Mouse (Mus musculus) thymus, adult 2 months (tissue): ENCODE measurements around the gene B9d2. TPM values are rescaled to one million over a fixed set of nuclear protein-coding genes. Genes with fewer than 3 reads are reported as not detected.

Experiments used
- DNase-seq: peaks from one replicate; pipeline ENCODE4 v3.0.0; 2021
- H3K27ac ChIP-seq: fragments of 200-500 bp; 2 replicates; pipeline ENCODE4 v1.5.1; 2012; ENCODE audit warnings: low read length, control low read depth; ENCODE audit not compliant: control insufficient read depth, insufficient read depth
- H3K27me3 ChIP-seq: fragments of 200-500 bp; 2 replicates; pipeline ENCODE4 v1.6.1; 2012; ENCODE audit warnings: mild to moderate bottlenecking, low read length, moderate library complexity, mixed read lengths; ENCODE audit not compliant: control insufficient read depth, insufficient read depth
- H3K36me3 ChIP-seq: fragments of 200-500 bp; 2 replicates; pipeline ENCODE4 v1.6.1; 2012; ENCODE audit warnings: mild to moderate bottlenecking, low read length, moderate library complexity; ENCODE audit not compliant: control insufficient read depth, insufficient read depth
- H3K4me1 ChIP-seq: fragments of 200-500 bp; replicated peaks from 2 replicates; pipeline ENCODE4 v1.6.1; 2012; ENCODE audit warnings: low read length; ENCODE audit not compliant: control insufficient read depth, insufficient read depth
- H3K4me3 ChIP-seq: fragments of 200-500 bp; 2 replicates; pipeline ENCODE4 v1.5.1; 2012; ENCODE audit warnings: mild to moderate bottlenecking, low read length, control low read depth, moderate library complexity; ENCODE audit not compliant: control insufficient read depth, insufficient read depth
- CTCF ChIP-seq: fragments of 200-500 bp; IDR thresholded peaks from 2 replicates; pipeline ENCODE4 v1.5.1; 2012; ENCODE audit warnings: mild to moderate bottlenecking, control low read depth, low read length, moderate library complexity, borderline replicate concordance; ENCODE audit not compliant: control insufficient read depth, poor library complexity, insufficient read depth; ENCODE audit errors: extremely low read depth
- POLR2A ChIP-seq: fragments of 200-500 bp; IDR thresholded peaks from 2 replicates; pipeline ENCODE4 v1.6.1; 2012; ENCODE audit warnings: mild to moderate bottlenecking, low read length, control low read depth, moderate library complexity; ENCODE audit not compliant: control insufficient read depth, poor library complexity, insufficient read depth; ENCODE audit errors: extremely low read depth
- WGBS: fragments of 180-500 bp; shearing (Covaris S2); methylation state at CpG from one replicate; pipeline ENCODE4 v1.1.7; 2018; 5-methylcytosine and 5-hydroxymethylcytosine counted together
- polyA plus RNA-seq: library from polyadenylated mRNA; depleted of rRNA; stranded (reverse); fragments of >200 nt; gene quantifications from 2 replicates; pipeline ENCODE4 v1.2.3, GENCODE M21; 2012

The B9d2 gene
- polyA plus RNA-seq, 1 experiment: 164 TPM

- TF ChIP-seq POLR2A (no peak), CTCF (no peak)
- DNase-seq: peak; percentile 64
- H3K27me3 ChIP-seq: no peaks in the 10 kb centered on the region
- peaks cover 56% of the 10 kb centered on the region for H3K4me1 ChIP-seq
- H3K4me3 ChIP-seq: peak overlapping the region; percentile 23
- 4% methylated on average over 15 of the region's 15 CpGs for WGBS
- peak overlapping the region; percentile 97 for H3K27ac ChIP-seq
- H3K36me3 ChIP-seq: no peaks in the 10 kb centered on the region
These were observed 1.0 kb downstream of the B9d2 start for GRCm38 (mm10) chr7:25681341-25682231.

- no peak overlapping the region for H3K4me3 ChIP-seq
- DNase-seq: peak; percentile 69
- 8% methylated on average over 7 of the region's 7 CpGs for WGBS
- TF ChIP-seq CTCF (no peak), POLR2A (no peak)
- H3K27ac ChIP-seq: peak overlapping the region; percentile 93
- no peaks in the 10 kb centered on the region for H3K36me3 ChIP-seq
- H3K27me3 ChIP-seq: no peaks in the 10 kb centered on the region
- H3K4me1 ChIP-seq: peaks cover 56% of the 10 kb centered on the region
These were observed 3.0 kb downstream of the B9d2 start for GRCm38 (mm10) chr7:25683474-25684180.

- no peak for TF ChIP-seq CTCF
These were observed 4.1 kb downstream of the B9d2 start for GRCm38 (mm10) chr7:25684659-25685058.

GRCm38 (mm10) chr7:25685926-25686470 lies 5.4 kb downstream of the B9d2 start:
- TF ChIP-seq POLR2A (no peak), CTCF (no peak)
- no peak for DNase-seq
- Histone ChIP-seq H3K36me3 (no peaks in the 10 kb centered on the region), H3K4me3 (peak overlapping the region; percentile 82), H3K27me3 (no peaks in the 10 kb centered on the region), H3K4me1 (peaks cover 66% of the 10 kb centered on the region), H3K27ac (peak overlapping the region; percentile 49)
- 82% methylated on average over 21 of the region's 21 CpGs for WGBS

More at GRCm38 (mm10) chr7:25684659-25685058, 4.1 kb downstream of the B9d2 start:
- H3K36me3 ChIP-seq: no peaks in the 10 kb centered on the region
- no peak for DNase-seq
- no peak overlapping the region for H3K4me3 ChIP-seq
- WGBS: 96% methylated on average over 6 of the region's 6 CpGs
- peaks cover 63% of the 10 kb centered on the region for H3K4me1 ChIP-seq
- no peaks in the 10 kb centered on the region for H3K27me3 ChIP-seq
- peak overlapping the region; percentile 4; the same call in 1 of the 2 replicates for H3K27ac ChIP-seq

DNA sequence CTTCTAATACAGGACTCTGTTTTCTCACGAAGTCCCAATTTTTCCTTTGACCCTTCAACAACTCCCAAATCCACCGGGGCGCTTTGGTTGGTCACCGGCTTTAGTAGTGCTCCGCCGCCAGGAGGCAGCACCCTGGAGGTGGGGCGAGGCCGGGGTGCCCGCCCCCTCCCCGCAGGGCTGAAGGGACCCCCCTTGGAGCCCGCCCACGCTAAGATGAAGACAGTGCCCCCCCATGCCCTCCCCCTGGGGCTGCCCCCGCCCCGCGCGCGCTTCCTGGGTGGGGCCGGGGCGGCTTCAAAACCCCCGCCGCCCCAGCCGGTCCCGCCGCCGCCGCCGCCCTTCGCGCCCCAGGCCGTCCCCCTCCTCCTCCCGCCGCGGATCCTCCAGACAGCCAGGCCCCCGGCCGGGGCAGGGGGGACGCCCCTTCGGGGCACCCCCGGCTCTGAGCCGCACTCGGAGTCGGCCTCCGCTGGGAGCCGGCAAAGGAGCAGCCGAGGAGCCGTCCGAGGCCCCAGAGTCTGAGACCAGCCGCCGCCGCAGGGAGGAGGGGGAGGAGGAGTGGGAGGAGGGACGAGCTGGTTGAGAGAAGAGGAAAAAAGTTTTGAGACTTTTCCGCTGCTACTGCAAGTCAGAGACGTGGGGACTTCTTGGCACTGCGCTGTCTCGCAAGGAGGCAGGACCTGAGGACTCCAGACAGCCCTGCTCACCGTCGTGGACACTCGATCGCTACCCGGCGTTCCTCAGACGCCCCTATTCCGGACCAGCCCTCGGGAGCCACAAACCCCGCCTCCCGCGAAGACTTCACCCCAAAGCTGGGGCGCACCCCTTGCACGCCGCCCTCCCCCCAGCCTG lies 6.3 kb downstream of the B9d2 start, which contains the start of gene Tgfb1:
Gene Tgfb1, plus strand, starts transcription at position 323 of the 852 bp plus-strand sequence.
- H3K36me3 ChIP-seq: peaks cover under 1% of the 10 kb centered on the region; the same call in 1 of the 2 replicates
- under 1% methylated on average over 69 of the region's 69 CpGs for WGBS
- no peaks in the 10 kb centered on the region for H3K27me3 ChIP-seq
- peak within 1 kb of the TSS; percentile 84 for H3K27ac ChIP-seq
- peaks cover 57% of the 10 kb centered on the region for H3K4me1 ChIP-seq
- TF ChIP-seq POLR2A: peak; percentile 49; the same call in 1 of the 2 replicates
- TF ChIP-seq CTCF: peak; percentile 85
- peak; percentile 90 for DNase-seq
- H3K4me3 ChIP-seq: peak within 1 kb of the TSS; percentile 82

DNA sequence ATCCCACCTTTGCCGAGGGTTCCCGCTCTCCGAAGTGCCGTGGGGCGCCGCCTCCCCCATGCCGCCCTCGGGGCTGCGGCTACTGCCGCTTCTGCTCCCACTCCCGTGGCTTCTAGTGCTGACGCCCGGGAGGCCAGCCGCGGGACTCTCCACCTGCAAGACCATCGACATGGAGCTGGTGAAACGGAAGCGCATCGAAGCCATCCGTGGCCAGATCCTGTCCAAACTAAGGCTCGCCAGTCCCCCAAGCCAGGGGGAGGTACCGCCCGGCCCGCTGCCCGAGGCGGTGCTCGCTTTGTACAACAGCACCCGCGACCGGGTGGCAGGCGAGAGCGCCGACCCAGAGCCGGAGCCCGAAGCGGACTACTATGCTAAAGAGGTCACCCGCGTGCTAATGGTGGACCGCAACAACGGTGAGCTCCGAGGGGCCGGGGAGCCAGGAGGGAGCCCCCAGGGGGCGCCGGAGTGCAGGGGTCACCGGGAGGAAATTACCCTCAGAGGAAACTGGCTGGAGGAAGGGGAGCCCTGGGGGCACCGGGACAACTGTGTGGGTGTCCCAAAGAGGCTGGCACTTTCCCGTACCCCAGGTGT lies 7.3 kb downstream of the B9d2 start:
- no peaks in the 10 kb centered on the region for H3K27me3 ChIP-seq
- TF ChIP-seq POLR2A: no peak
- peak; percentile 78 for TF ChIP-seq CTCF
- H3K36me3 ChIP-seq: peaks cover 7% of the 10 kb centered on the region
- peak; percentile 86 for DNase-seq
- WGBS: under 1% methylated on average over 47 of the region's 47 CpGs
- peak overlapping the region; percentile 82 for H3K4me3 ChIP-seq
- H3K4me1 ChIP-seq: peaks cover 49% of the 10 kb centered on the region
- H3K27ac ChIP-seq: peak overlapping the region; percentile 84
